Mouse (Mus musculus) frontal cortex, adult (tissue): Measurements from ENCODE around the gene Eci1.
"Not testable (repeated sequence)": the region's sequence is repeated elsewhere in the genome, so short reads cannot be mapped to it uniquely, and the experiment has no call there.

Experiments
- ATAC-seq: cut with Nextera tagmentation; 2 replicates; pipeline ENCODE4 v1.9.2; 2017; ENCODE audit warnings: mild to moderate bottlenecking, moderate library complexity, mixed read lengths; ENCODE audit not compliant: low TSS enrichment

The Eci1 gene

DNA sequence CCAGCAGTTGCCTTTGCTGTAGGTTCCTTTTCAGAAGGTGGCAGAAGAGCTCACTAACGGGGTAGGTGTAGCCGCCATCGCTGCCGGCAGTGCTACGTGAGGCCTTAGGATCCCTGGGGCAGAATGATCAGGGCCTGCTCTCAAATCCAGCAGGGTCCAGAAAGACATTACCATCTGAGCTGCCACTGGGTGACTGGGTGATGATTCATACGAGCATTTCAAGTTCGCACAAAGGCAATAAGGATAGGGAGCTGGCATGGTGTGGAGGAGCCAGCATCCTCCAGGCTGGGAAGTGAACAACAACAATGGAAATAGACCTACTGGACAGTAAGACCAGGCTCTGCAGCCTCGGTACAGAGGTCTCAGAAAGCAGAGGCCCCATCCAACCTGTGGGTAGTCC, 13.9 kb downstream of the Eci1 start:
- ATAC-seq, result no peak

DNA sequence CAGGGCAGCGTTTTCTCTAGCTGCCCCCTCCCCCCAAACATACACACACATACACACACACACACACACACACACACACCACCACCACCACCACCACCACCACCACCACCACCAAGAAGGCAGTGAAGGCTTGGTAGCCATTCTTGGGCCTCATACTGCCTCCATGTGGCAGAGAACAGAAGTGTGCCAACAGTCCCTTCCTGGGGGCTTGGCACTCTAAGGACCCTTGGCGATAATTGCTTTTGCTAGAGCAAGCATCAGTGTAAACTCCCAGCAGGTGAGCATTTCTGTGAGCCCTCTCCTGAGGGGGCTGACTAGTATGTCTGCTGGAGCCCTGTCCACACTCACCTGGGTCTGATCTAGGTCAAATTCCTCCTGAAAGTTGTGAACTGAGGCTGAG, 14.7 kb downstream of the Eci1 start:
- ATAC-seq, result no peak

DNA sequence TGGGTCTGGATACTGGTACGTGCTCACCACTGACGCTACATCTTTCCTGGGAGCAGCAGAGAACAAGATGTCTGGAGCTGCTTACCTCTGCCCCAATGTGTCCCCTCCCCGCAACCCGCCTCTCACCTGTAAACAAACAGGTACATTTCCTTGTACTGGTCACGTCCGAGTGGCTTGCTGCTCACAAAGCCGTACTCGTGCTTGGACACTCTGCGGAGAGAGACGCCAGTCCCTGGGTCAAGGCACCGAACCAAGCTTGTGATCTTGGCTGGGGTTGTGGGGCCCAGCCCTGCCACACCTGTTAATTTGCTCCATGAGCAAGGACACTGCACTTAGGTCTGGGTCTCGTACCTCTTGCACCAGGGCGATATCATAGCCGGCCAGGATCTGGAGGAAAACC, 15.7 kb downstream of the Eci1 start:
- ATAC-seq, result no peak

DNA sequence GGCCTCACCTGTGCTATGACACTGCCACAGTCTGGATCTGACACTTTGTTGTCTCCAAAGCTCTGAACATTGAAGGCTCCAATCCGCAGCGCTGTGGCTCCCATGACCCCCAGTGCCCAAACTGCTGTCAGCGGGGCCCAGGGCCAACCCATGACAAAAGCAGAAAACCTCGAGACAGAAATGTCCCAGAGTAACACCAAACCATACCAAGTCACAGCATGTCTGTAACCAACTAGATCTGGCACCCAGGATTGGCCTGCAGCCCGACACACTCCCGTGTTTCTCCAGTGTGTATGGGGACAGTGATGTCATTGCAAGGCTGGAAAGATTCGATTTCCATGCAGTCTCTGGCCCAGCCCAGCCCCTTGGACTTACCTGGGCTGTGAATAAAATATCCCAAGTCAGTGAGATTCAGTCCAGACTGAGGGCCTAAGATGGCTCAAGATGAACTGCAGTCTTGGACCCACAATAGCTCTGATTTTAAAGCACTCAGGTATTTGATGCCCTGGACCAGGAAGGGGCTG, 16.3 kb downstream of the Eci1 start, which contains the start of gene Dnase1l2:
Gene Dnase1l2, minus strand, starts transcription at position 474 of the 524 bp plus-strand sequence.
- ATAC-seq, result no peak

DNA sequence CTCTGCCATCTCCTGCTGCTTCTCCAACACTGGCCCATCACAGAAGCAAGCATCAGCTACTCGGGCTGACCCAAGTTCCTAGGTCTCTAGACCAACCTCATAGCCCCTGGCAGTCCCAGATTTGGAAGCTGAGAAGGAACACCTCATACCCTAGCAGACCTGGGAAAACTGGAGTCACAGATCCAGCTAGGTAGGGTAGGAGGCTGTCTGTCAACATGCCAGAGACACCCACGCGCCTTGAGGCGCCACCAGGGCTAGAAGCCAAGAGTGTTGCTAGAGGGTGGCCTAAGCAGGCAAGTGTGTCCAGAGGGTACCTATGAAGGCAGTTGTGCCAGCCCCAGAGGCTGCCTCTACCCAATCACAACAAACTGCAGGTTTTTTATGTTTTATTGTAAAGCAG, 17.0 kb downstream of the Eci1 start:
- ATAC-seq, result peak; percentile 44; the same call in 1 of the 2 replicates

- ATAC-seq, result no peak
These were observed 20.1 kb downstream of the Eci1 start for GRCm38 (mm10) chr17:24446590-24446989.

- no peak for ATAC-seq
These were observed 23.1 kb downstream of the Eci1 start for GRCm38 (mm10) chr17:24449507-24449906.

GRCm38 (mm10) chr17:24451220-24451619, 24.8 kb downstream of the Eci1 start:
- no peak for ATAC-seq

GRCm38 (mm10) chr17:24453372-24453771, 26.9 kb downstream of the Eci1 start:
- no peak for ATAC-seq

DNA sequence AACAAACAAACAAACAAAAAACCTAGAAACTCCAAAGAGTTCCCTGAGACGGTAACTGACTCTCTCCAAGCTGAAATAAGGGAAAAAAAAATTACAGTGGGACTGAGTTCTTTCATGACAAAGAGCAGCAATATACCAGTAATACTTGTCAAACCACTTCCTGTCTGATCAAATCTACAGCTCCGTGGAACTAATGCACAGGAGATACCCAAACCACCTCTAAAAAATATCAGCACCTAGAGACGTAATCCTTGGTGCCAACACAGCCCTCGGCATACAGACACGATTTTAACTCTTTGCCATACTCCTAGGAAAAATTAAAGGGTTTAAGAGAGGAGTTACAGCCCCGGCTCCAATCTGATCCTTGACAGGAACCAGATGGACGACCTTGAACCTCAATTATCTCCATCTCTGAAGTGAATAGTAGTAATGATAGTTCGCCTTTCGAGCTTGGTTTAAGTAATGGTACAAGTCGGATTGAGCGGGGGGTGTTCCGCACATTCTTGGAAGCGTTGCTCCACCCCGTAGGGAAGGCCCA, 27.8 kb downstream of the Eci1 start:
- no peak for ATAC-seq

DNA sequence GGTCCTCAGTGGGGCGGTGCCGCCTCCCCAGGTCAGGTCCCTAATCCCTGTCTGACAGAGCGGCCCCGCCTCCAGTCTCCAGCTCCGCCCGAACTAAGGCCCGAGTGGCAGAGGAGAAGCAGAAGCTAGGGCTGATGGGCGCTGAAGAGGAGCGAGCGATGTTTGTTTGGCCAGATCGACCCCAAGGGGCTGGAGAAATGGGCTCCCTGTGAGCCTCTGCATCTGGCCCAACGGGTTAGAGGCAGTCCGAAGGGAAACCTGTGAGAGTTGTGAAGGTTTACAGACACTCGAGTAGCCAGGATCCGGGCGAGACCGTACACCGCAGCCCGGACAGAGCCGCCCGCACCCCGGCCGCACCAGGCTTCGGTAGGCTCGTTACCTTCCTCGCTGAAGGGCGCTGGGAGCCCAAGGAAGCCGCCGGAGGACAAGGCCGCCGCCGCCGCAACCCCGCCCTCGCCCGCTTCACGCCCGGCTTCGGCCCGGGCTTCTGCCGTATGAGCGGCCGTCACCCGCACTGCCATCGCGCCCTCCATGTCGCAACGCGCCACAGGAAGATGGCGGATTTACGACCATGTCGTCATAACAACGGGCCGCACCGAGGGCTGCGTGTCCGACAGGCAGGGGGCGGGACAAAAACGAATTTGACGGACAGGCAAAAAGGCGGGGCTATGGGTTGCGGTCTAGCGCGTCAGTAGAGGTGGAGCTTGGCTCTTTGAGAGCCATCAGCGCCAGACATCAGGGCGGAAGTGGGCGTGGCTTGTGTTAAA, 28.5 kb downstream of the Eci1 start:
- ATAC-seq, result peak; percentile 96

DNA sequence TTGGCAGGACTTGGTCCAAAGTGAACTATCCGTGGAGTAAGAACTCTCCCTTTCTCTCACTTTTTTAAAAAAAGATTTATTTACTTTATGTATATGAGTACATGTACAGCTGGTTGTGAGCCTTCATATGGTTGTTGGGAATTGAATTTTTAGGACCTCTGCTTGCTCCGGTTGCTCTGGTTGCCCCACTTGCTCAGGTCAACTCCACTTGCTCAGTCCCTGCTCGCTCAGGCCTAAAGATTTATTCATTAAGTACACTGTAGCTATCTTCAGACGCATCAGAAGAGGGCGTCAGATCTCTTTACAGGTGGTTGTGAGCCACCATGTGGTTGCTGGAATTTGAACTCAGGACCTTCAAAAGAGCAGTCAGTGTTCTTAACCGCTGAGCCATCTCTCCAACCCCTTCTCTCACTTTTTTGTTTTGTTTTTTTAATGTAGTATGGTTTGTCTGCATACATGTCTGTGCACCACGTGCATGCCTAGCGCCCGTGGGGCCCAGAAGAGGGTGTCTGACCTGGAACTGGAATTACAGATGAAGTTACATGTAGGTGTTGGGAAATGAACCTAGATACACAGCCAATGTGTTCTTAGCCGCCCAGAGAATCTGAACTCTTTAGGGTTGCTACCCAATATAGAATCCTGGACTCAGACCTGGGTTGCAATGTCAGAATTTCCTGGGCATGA, 29.2 kb downstream of the Eci1 start:
- not testable (repeated sequence) for ATAC-seq

- no peak for ATAC-seq
These were observed 35.1 kb downstream of the Eci1 start for GRCm38 (mm10) chr17:24461580-24461979.

DNA sequence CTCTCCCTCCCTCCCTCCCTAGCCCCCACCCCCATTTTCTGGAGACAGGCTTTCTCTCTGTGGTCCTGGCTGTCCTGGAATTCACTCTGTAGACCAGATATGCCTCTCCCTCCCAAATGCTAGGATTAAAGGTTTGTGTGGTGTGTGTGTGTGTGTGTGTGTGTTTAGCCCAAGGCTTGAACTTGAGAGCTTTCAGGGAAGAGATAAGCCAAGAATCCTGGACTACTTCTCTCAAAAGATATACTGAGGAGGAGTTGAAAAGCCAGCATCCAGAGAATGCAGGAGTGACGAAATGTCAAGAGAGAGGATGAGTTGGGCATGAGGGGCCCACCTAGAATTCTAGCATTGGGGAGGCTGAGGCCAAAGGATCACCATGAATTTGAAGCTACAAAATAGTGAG, 36.5 kb downstream of the Eci1 start:
- ATAC-seq, result no peak

DNA sequence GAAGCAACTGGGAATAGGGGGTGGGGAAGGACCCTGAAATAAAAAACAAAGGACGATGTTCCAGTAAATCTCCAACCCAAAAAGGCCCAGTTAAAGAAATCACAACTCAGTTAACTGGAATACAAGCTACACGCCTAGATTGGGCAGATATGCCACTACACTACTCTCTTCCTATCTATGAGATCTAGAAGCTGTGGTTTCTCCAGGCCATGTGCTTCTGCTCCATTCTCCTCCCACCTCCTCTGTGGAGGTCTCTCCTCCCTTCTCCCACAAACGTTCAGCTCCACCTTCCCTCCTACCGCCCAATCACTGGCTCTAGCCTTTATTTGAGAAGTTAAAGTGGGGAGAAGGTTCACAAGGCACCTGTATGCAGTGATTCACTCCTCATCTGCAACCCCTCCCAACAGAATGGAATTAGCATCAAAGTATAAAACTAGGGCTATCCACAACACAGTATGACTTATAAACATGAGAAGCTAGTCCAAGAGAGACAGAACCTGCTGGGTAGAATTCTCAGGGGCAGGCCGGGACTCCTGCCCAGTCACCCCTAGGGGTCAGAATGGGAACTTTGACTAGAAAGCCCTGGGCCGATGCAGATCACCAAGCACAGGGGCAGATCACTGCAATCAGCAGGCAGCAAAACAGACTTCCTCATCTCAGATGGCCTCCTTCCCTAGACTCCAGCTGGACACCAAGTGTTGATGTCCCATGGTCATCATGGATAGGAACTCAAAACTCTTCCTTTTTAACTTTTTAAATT, 37.1 kb downstream of the Eci1 start:
- no peak for ATAC-seq

DNA sequence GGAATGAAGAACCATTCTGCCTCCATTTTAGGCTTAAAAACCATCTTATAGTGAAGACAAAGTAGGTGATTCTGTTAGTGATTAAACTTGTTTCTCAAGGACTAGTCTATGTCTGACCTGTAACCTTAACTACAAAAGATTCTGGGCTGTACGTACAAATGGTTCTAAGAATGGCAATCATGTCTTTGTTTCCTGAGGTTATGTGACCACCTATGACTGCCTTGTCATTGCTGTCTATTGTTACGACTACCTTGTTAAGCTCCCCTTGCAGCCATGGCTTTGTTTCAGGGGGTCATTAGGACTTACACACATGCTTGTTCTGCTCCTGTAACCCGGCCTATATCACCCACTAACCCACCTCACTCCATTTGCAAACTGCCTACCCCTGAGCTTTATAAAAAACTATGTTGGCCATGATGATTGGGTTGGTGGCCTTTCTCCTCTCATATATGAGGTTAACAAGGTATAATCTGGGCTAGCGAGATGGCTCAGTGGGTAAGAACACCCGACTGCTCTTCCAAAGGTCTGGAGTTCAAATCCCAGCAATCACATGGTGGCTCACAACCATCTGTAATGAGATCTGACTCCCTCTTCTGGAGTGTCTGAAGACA, 42.3 kb downstream of the Eci1 start:
- ATAC-seq, result no peak

DNA sequence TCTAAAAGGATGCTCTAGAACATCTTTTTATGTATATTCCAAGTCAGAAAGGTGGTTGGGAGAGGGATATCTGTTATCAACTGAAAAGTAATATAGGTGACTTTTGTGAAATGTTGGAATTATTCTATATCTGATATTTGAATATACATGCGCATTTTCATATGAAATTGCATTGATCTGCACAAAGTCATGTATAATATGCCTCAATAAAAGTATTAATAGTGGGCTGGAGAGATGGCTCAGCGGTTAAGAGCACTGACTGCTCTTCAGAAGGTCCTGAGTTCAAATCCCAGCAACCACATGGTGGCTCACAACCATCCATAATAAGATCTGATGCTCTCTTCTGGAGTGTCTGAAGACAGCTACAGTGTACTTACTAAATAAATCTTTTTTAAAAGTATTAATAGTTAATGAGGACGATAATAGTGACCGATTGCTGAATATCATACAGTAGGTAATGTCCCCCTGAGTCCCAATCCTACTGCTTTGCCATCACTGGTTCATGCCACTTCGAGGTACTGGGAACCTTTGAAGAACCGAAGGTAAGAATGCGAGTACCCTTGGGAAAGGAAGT, 43.0 kb downstream of the Eci1 start:
- ATAC-seq, result no peak

- ATAC-seq, result peak; percentile 90
These were observed 43.6 kb downstream of the Eci1 start, which contains the start of the genes E4f1 and Pgp for GRCm38 (mm10) chr17:24469910-24470602. E4f1 (minus strand) TSS chr17:24470313. Pgp (plus strand) TSS chr17:24470392.

DNA sequence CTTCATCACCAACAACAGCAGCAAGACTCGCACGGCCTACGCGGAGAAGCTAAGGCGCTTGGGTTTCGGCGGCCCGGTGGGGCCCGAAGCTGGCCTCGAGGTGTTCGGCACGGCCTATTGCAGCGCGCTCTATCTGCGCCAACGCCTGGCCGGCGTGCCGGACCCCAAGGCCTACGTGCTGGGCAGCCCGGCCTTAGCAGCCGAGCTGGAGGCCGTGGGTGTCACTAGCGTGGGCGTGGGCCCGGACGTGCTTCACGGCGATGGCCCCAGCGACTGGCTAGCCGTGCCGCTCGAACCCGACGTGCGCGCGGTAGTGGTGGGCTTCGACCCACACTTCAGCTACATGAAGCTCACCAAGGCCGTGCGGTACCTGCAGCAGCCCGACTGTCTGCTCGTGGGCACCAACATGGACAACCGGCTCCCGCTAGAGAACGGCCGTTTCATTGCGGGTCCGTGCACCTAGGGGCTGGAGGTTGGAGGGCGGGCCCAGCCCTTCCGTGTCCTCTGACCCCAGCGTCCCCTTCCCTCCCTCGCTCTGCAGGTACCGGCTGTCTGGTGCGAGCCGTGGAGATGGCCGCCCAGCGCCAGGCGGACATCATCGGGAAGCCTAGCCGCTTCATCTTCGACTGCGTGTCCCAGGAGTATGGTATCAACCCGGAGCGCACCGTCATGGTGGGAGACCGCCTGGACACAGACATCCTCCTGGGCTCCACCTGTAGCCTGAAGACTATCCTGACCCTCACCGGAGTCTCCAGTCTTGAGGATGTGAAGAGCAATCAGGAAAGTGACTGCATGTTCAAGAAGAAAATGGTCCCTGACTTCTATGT, 44.5 kb downstream of the Eci1 start:
- peak; percentile 10; the same call in 1 of the 2 replicates for ATAC-seq

GRCm38 (mm10) chr17:24472512-24472911, 46.1 kb downstream of the Eci1 start:
- no peak for ATAC-seq
